Mouse (Mus musculus) adrenal gland, postnatal 0 days (tissue): ENCODE measurements around the gene Vmn2r109. TPM values are rescaled to one million over a fixed set of nuclear protein-coding genes. Genes with fewer than 3 reads are reported as not detected.

Experiments
- polyA plus RNA-seq: library from polyadenylated mRNA; unstranded; fragments of >200 nt; fragmentation: Nextera tagmentation; extraction: Ambion mirVana; gene quantifications from 2 replicates; pipeline ENCODE4 v1.2.1, GENCODE M21; 2015

The Vmn2r109 gene
- not detected in 2 replicates for polyA plus RNA-seq

DNA sequence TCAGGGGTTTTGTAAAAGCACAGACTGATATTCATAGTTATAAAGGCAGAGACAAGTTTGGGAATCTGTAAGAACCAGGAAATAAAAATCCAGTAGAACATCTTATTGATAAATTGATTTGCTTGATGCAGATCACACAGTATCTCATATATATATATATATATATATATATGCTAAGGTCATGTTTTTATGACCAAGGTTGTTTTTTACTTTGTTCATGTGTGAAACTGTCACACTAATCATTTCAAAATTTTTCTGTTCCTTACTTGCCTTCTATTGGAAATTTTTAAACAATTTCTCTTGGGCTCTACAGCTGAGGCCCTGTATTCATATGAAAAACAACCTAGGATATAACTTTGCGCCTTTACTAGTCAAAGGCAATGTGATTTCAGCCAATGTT, at the start of gene Vmn2r109:
TSS of gene Vmn2r109 (minus strand) at position 101 of the 400 bp plus-strand sequence.

DNA sequence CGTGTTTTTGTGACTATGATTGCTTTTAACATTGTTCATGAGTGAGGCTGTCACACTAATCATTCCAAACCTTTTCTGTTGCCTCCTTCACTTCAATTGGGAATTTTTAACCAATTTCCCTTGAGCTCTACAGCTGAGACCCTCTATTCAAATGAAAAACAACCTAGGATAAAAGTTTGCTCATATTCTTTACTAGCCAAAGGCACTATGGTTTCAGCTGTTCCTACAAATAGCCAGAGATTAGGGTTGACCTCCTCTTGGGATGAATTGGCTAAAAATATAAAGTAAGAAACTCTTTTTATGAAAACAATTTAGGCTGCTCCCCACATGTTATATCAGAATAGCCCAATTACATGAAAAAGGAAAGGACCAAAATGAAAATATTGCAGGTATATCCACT, 31.8 kb upstream of the Vmn2r109 start, which contains the start of gene Vmn2r110:
TSS of gene Vmn2r110 (minus strand) at position 101 of the 400 bp plus-strand sequence.

DNA sequence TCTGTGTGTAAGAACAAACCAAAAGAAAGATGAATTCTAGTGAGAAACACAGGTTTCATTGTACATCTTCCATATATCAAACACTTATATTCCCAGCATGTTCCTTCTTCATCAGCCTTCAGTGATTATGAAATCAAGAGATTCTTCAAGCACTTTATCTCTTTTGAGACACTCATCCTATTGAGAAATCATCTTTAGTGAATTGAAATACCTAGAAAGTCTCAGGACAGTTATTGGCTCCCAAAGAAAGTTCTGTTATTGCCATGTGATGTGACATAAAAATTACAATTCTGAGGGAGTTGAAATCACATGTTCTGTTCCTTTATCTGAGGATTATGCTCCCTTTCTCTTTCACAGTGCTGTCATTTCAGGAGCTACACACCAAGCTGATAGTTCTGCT, 66.7 kb downstream of the Vmn2r109 start, which contains the start of gene Vmn1r225:
TSS of gene Vmn1r225 (plus strand) at position 301 of the 400 bp plus-strand sequence.

Other genes with a start within 250 kb of the Vmn2r109 start
- not detected in 2 replicates for gene Vmn2r107, start 219.5 kb downstream of the Vmn2r109 start, polyA plus RNA-seq
- not detected in 2 replicates for gene Vmn1r224, start 150.6 kb downstream of the Vmn2r109 start, polyA plus RNA-seq
- gene Vmn2r108, start 83.4 kb downstream of the Vmn2r109 start, polyA plus RNA-seq = not detected in 2 replicates
- not detected in 2 replicates for gene Vmn1r225, start 66.6 kb downstream of the Vmn2r109 start, polyA plus RNA-seq
- gene Vmn2r110, start 31.7 kb upstream of the Vmn2r109 start, polyA plus RNA-seq = 0.01 TPM in 1 of 2 replicates, not detected in the other
- not detected in 2 replicates for gene Fpr-rs3, start 60.1 kb upstream of the Vmn2r109 start, polyA plus RNA-seq
- gene Vmn1r226, start 118.1 kb upstream of the Vmn2r109 start, polyA plus RNA-seq = not detected in 2 replicates
- not detected in 2 replicates for gene Vmn1r227, start 165.1 kb upstream of the Vmn2r109 start, polyA plus RNA-seq
- gene Vmn1r228, start 221.4 kb upstream of the Vmn2r109 start, polyA plus RNA-seq = not detected in 2 replicates
- not detected in 2 replicates for gene Vmn1r229, start 246.8 kb upstream of the Vmn2r109 start, polyA plus RNA-seq